Mouse (Mus musculus): ENCODE measurements around the gene Khdrbs1. TPM values are rescaled to one million over a fixed set of nuclear protein-coding genes. Genes with fewer than 3 reads are reported as not detected.
"Not testable (repeated sequence)": the region's sequence is repeated elsewhere in the genome, so short reads cannot be mapped to it uniquely, and the experiment has no call there.

Gene Khdrbs1
- total RNA-seq, 1 experiment: 58.2 TPM

GRCm38 (mm10) chr4:129781881-129782675, 40.0 kb upstream of the Khdrbs1 start:
- Histone ChIP-seq H3K4me3 (ENCODE audit: insufficient read depth in 1 of 2, low read depth in 1 of 2, low read length in 2 of 2, poor library complexity in 1 of 2, severe bottlenecking in 1 of 2) (no peak overlapping the region), H3K4me1 (ENCODE audit: control insufficient read depth in 2 of 2, insufficient read depth in 2 of 2, low read length in 2 of 2, poor library complexity in 1 of 2) (peaks cover 0 to 3% of the 10 kb centered on the region in 2 experiments; a peak in 1 of 4 replicates), H3K9me3 (ENCODE audit: control insufficient read depth, insufficient read depth, low read depth, low read length) (no peaks in the 10 kb centered on the region), H3K36me3 (ENCODE audit: control insufficient read depth, insufficient read depth, low read length, poor library complexity, severe bottlenecking) (no peaks in the 10 kb centered on the region), H3K9ac (ENCODE audit: insufficient read depth, low read depth, low read length, poor library complexity, severe bottlenecking) (no peak overlapping the region), H3K27ac (ENCODE audit: insufficient read depth, low read depth, low read length, poor library complexity, severe bottlenecking) (no peak overlapping the region)
- in situ Hi-C loops (cut with MboI; ENCODE audit: low sequenced_read_pairs in 2 of 2, unreplicated experiment in 2 of 2): loop anchor here in 1 of 2 experiments (5.0 kb wide), 1 partner anchor 145 kb away; the partner anchor contains the start of gene Spocd1
- no peak for DNase-seq (ENCODE audit: low read depth, low spot score)
- TF ChIP-seq MAFK (IDR thresholded peaks at IDR 0.05; ENCODE audit: insufficient read depth, low read depth, low read length): no peak

DNA sequence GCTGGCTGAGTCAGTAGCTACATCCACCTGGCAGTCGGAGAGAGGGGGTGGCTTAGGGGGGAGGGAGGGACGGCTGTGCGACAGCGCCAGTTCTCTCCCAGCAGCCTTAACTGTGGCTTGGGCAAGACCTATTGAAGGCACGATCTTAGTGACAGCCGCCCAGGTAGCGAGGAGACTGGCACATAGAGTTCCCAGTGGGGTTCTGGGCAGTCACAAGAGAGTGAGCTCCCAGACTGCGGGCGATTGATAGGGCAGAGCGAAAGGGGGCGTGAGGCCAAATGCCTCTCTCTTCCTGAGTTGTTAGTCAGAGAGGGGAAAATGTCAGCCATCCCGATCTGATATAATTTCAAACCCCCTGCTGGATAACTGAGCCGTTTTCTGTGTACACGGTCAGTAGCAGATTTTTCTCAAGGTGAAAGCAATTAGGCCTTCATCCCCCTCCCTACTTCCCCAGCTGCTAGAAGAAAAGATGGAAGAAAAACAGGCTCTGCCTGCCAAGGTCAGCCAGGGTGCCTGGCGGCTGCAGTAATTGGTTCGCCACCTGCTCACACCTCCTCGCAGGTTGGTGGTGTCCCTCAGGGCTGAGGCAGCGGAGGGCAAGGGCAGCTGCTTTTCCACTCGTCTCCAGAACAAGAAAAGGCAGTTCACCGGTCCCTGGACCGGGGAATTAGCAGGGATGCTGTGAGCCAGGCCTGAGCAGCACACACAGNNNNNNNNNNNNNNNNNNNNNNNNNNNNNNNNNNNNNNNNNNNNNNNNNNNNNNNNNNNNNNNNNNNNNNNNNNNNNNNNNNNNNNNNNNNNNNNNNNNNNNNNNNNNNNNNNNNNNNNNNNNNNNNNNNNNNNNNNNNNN, 29.8 kb upstream of the Khdrbs1 start:
- Histone ChIP-seq H3K4me1 (ENCODE audit: control insufficient read depth in 2 of 2, insufficient read depth in 2 of 2, low read length in 2 of 2, poor library complexity in 1 of 2) (peaks cover 0 to 10% of the 10 kb centered on the region in 2 experiments; a peak in 2 of 4 replicates), H3K4me3 (ENCODE audit: insufficient read depth in 1 of 2, low read depth in 1 of 2, low read length in 2 of 2, poor library complexity in 1 of 2, severe bottlenecking in 1 of 2) (peak overlapping the region; percentile 22 to 33; a peak in 2 of 4 replicates), H3K27ac (ENCODE audit: insufficient read depth, low read depth, low read length, poor library complexity, severe bottlenecking) (no peak overlapping the region), H3K9me3 (ENCODE audit: control insufficient read depth, insufficient read depth, low read depth, low read length) (no peaks in the 10 kb centered on the region), H3K9ac (ENCODE audit: insufficient read depth, low read depth, low read length, poor library complexity, severe bottlenecking) (no peak overlapping the region; the same call in 1 of the 2 replicates), H3K36me3 (ENCODE audit: control insufficient read depth, insufficient read depth, low read length, poor library complexity, severe bottlenecking) (no peaks in the 10 kb centered on the region)
- in situ Hi-C loops (cut with MboI; ENCODE audit: low sequenced_read_pairs in 2 of 2, unreplicated experiment in 2 of 2): no loop called here
- TF ChIP-seq MAFK (IDR thresholded peaks at IDR 0.05; ENCODE audit: insufficient read depth, low read depth, low read length) (no peak), HCFC1 (IDR thresholded peaks at IDR 0.05; ENCODE audit: borderline replicate concordance, insufficient read depth, low read length) (no peak)
- no peak for DNase-seq (ENCODE audit: low read depth, low spot score)

DNA sequence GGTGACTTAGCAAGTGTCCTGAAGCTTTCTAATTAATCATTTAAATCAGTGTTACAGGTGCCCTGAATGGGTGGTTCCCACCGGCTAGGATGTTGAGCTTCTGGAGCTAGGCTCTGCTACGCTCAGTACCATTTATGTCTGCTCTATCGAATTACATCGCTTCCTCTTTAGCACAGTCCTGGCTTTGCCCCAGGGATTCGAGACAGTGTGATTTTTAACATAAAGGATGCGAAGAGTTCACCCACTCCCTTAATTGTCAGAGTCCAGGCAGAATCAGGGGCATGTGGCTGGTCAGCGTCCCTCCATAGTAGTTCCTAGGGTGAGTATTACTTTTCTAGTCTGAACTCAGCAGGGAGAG, 29.2 kb upstream of the Khdrbs1 start:
- Histone ChIP-seq H3K4me3 (ENCODE audit: insufficient read depth in 1 of 2, low read depth in 1 of 2, low read length in 2 of 2, poor library complexity in 1 of 2, severe bottlenecking in 1 of 2) (no peak overlapping the region), H3K36me3 (ENCODE audit: control insufficient read depth, insufficient read depth, low read length, poor library complexity, severe bottlenecking) (no peaks in the 10 kb centered on the region), H3K9ac (ENCODE audit: insufficient read depth, low read depth, low read length, poor library complexity, severe bottlenecking) (no peak overlapping the region), H3K27ac (ENCODE audit: insufficient read depth, low read depth, low read length, poor library complexity, severe bottlenecking) (no peak overlapping the region), H3K9me3 (ENCODE audit: control insufficient read depth, insufficient read depth, low read depth, low read length) (no peaks in the 10 kb centered on the region), H3K4me1 (ENCODE audit: control insufficient read depth in 2 of 2, insufficient read depth in 2 of 2, low read length in 2 of 2, poor library complexity in 1 of 2) (peaks cover 0 to 10% of the 10 kb centered on the region in 2 experiments; a peak in 2 of 4 replicates)
- DNase-seq (ENCODE audit: low read depth, low spot score): no peak
- in situ Hi-C loops (cut with MboI; ENCODE audit: low sequenced_read_pairs in 2 of 2, unreplicated experiment in 2 of 2): no loop called here
- TF ChIP-seq HCFC1 (IDR thresholded peaks at IDR 0.05; ENCODE audit: borderline replicate concordance, insufficient read depth, low read length) (no peak), MAFK (IDR thresholded peaks at IDR 0.05; ENCODE audit: insufficient read depth, low read depth, low read length) (no peak), CHD2 (IDR thresholded peaks at IDR 0.05; ENCODE audit: low read depth, low read length) (no peak), ZC3H11A (IDR thresholded peaks at IDR 0.05; ENCODE audit: borderline replicate concordance, low read depth, low read length) (no peak), ZNF384 (IDR thresholded peaks at IDR 0.05; ENCODE audit: low read depth, low read length) (no peak)

DNA sequence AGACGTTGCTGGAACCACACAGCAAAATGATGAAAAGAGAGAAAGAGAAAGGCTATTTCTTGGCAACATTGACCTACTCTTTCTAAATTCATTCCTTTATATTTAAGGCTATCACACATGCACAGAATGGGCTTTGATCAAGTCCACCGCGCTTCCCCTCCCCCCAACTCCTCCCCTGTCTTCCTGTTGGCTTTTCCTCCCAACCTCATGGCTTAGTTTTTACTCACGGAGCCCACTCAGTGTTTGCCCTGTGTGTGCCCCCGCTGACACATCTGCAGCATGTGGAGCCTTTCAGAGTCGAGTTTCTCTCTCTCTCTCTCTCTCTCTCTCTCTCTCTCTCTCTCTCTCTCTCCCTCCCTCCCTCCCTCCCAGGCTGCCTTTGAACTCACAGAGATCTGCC, 28.5 kb upstream of the Khdrbs1 start:
- Histone ChIP-seq H3K9ac (ENCODE audit: insufficient read depth, low read depth, low read length, poor library complexity, severe bottlenecking) (no peak overlapping the region), H3K27ac (ENCODE audit: insufficient read depth, low read depth, low read length, poor library complexity, severe bottlenecking) (no peak overlapping the region), H3K36me3 (ENCODE audit: control insufficient read depth, insufficient read depth, low read length, poor library complexity, severe bottlenecking) (no peaks in the 10 kb centered on the region), H3K4me1 (ENCODE audit: control insufficient read depth in 2 of 2, insufficient read depth in 2 of 2, low read length in 2 of 2, poor library complexity in 1 of 2) (peaks cover 0 to 10% of the 10 kb centered on the region in 2 experiments; a peak in 2 of 4 replicates), H3K9me3 (ENCODE audit: control insufficient read depth, insufficient read depth, low read depth, low read length) (no peaks in the 10 kb centered on the region), H3K4me3 (ENCODE audit: insufficient read depth in 1 of 2, low read depth in 1 of 2, low read length in 2 of 2, poor library complexity in 1 of 2, severe bottlenecking in 1 of 2) (no peak overlapping the region)
- DNase-seq (ENCODE audit: low read depth, low spot score): no peak
- in situ Hi-C loops (cut with MboI; ENCODE audit: low sequenced_read_pairs in 2 of 2, unreplicated experiment in 2 of 2): no loop called here
- TF ChIP-seq ZNF384 (IDR thresholded peaks at IDR 0.05; ENCODE audit: low read depth, low read length): no peak
- TF ChIP-seq ZC3H11A (IDR thresholded peaks at IDR 0.05; ENCODE audit: borderline replicate concordance, low read depth, low read length): no peak
- TF ChIP-seq HCFC1 (IDR thresholded peaks at IDR 0.05; ENCODE audit: borderline replicate concordance, insufficient read depth, low read length): no peak
- no peak for TF ChIP-seq CHD2 (IDR thresholded peaks at IDR 0.05; ENCODE audit: low read depth, low read length)
- TF ChIP-seq MAFK (IDR thresholded peaks at IDR 0.05; ENCODE audit: insufficient read depth, low read depth, low read length): no peak

DNA sequence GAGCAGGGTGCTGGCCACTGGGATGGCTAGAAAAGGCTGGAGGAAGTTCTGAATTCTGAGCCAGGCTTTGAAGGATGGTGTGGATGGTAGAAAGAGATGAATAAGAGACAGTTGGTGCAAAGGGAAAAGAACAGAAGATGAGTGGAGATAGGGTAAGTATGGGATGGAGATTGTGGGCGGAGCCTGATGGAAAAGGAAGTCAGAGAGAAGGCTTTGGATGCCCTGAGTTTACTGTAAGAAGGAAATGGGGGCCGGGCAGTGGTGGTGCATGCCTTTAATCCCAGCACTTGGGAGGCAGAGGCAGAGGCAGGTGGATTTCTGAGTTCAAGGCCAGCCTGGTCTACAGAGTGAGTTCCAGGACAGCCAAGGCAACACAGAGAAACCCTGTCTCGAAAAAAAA, 26.6 kb upstream of the Khdrbs1 start:
- H3K27ac ChIP-seq (ENCODE audit: insufficient read depth, low read depth, low read length, poor library complexity, severe bottlenecking); H3K36me3 ChIP-seq (ENCODE audit: control insufficient read depth, insufficient read depth, low read length, poor library complexity, severe bottlenecking); H3K9me3 ChIP-seq (ENCODE audit: control insufficient read depth, insufficient read depth, low read depth, low read length); H3K9ac ChIP-seq (ENCODE audit: insufficient read depth, low read depth, low read length, poor library complexity, severe bottlenecking); DNase-seq (ENCODE audit: low read depth, low spot score); in situ Hi-C loops (cut with MboI; ENCODE audit: low sequenced_read_pairs in 2 of 2, unreplicated experiment in 2 of 2); H3K4me3 ChIP-seq (ENCODE audit: insufficient read depth in 1 of 2, low read depth in 1 of 2, low read length in 2 of 2, poor library complexity in 1 of 2, severe bottlenecking in 1 of 2): not testable (repeated sequence)
- peaks cover 0 to 10% of the 10 kb centered on the region in 2 experiments; a peak in 2 of 4 replicates for H3K4me1 ChIP-seq (ENCODE audit: control insufficient read depth in 2 of 2, insufficient read depth in 2 of 2, low read length in 2 of 2, poor library complexity in 1 of 2)
